Mouse (Mus musculus): ENCODE data around the gene Ampd2. TPM values are rescaled to one million over a fixed set of nuclear protein-coding genes. Genes with fewer than 3 reads are reported as not detected.

Ampd2 gene
- polyA plus RNA-seq (2014; fragmentation: Nextera tagmentation; extraction: Ambion mirVana) = 30.3 and 31.3 TPM in 2 replicates

GRCm38 (mm10) chr3:108086470-108086979, at the start of gene Ampd2:
Gene Ampd2 (minus strand): TSS chr3:108086651.
- H3K9me3 ChIP-seq (replicated peaks; ENCODE audit: control insufficient read depth, low read length) = no peaks in the 10 kb centered on the region
- DNase-seq (ENCODE audit: low spot score) (peak; percentile 88), ATAC-seq (replicated peaks; ENCODE audit: insufficient number of reproducible peaks, low FRiP score, low TSS enrichment, low read depth) (no peak)
- H3K36me3 ChIP-seq (replicated peaks; ENCODE audit: control insufficient read depth, insufficient read depth, low read depth, low read length) = no peaks in the 10 kb centered on the region
- H3K4me3 ChIP-seq (ENCODE audit: low read depth, low read length) = peak within 1 kb of the TSS; percentile 70
- H3K9ac ChIP-seq (replicated peaks; ENCODE audit: low read length) = peak within 1 kb of the TSS; percentile 72
- peak within 1 kb of the TSS; percentile 98 for H3K4me2 ChIP-seq (ENCODE audit: low read depth, low read length)
- H3K4me1 ChIP-seq (ENCODE audit: control insufficient read depth, insufficient read depth, low read length) = peaks cover 8% of the 10 kb centered on the region; the same call in 1 of the 2 replicates
- WGBS = under 1% methylated on average over 29 of the region's 29 CpGs
- peak within 1 kb of the TSS; percentile 74 for H3K27ac ChIP-seq (replicated peaks; ENCODE audit: low read depth, low read length)
- H3K27me3 ChIP-seq (ENCODE audit: control insufficient read depth, insufficient read depth, low read length) = no peaks in the 10 kb centered on the region

GRCm38 (mm10) chr3:108134701-108135100, 48.2 kb upstream of the Ampd2 start:
- Histone ChIP-seq H3K27ac (replicated peaks; ENCODE audit: low read depth, low read length) (no peak overlapping the region), H3K4me1 (ENCODE audit: control insufficient read depth, insufficient read depth, low read length) (no peaks in the 10 kb centered on the region), H3K9ac (replicated peaks; ENCODE audit: low read length) (no peak overlapping the region), H3K36me3 (replicated peaks; ENCODE audit: control insufficient read depth, insufficient read depth, low read depth, low read length) (no peaks in the 10 kb centered on the region), H3K9me3 (replicated peaks; ENCODE audit: control insufficient read depth, low read length) (no peaks in the 10 kb centered on the region), H3K4me2 (ENCODE audit: low read depth, low read length) (no peak overlapping the region), H3K4me3 (ENCODE audit: low read depth, low read length) (no peak overlapping the region), H3K27me3 (ENCODE audit: control insufficient read depth, insufficient read depth, low read length) (no peaks in the 10 kb centered on the region)
- 84% methylated on average over 11 of the region's 11 CpGs for WGBS
- ATAC-seq (replicated peaks; ENCODE audit: insufficient number of reproducible peaks, low FRiP score, low TSS enrichment, low read depth) = no peak
- DNase-seq (ENCODE audit: low spot score) = no peak

- no peaks in the 10 kb centered on the region; the same call in 1 of the 2 replicates for H3K4me1 ChIP-seq (ENCODE audit: control insufficient read depth, insufficient read depth, low read length)
- H3K27me3 ChIP-seq (ENCODE audit: control insufficient read depth, insufficient read depth, low read length) = no peaks in the 10 kb centered on the region
- WGBS = 83% methylated on average over 1 of the region's 1 CpGs
- H3K9ac ChIP-seq (replicated peaks; ENCODE audit: low read length) = no peak overlapping the region
- H3K4me3 ChIP-seq (ENCODE audit: low read depth, low read length) = no peak overlapping the region
- ATAC-seq (replicated peaks; ENCODE audit: insufficient number of reproducible peaks, low FRiP score, low TSS enrichment, low read depth) (no peak), DNase-seq (ENCODE audit: low spot score) (no peak)
- no peaks in the 10 kb centered on the region for H3K9me3 ChIP-seq (replicated peaks; ENCODE audit: control insufficient read depth, low read length)
- H3K27ac ChIP-seq (replicated peaks; ENCODE audit: low read depth, low read length) = no peak overlapping the region
- H3K36me3 ChIP-seq (replicated peaks; ENCODE audit: control insufficient read depth, insufficient read depth, low read depth, low read length) = no peaks in the 10 kb centered on the region
- H3K4me2 ChIP-seq (ENCODE audit: low read depth, low read length) = no peak overlapping the region
These were observed 46.0 kb upstream of the Ampd2 start for GRCm38 (mm10) chr3:108132484-108132883.

- H3K36me3 ChIP-seq (replicated peaks; ENCODE audit: control insufficient read depth, insufficient read depth, low read depth, low read length) = no peaks in the 10 kb centered on the region
- no peak overlapping the region for H3K27ac ChIP-seq (replicated peaks; ENCODE audit: low read depth, low read length)
- no peaks in the 10 kb centered on the region; the same call in 1 of the 2 replicates for H3K4me1 ChIP-seq (ENCODE audit: control insufficient read depth, insufficient read depth, low read length)
- WGBS = 81% methylated on average over 1 of the region's 1 CpGs
- no peak overlapping the region for H3K4me2 ChIP-seq (ENCODE audit: low read depth, low read length)
- H3K4me3 ChIP-seq (ENCODE audit: low read depth, low read length) = no peak overlapping the region
- H3K9me3 ChIP-seq (replicated peaks; ENCODE audit: control insufficient read depth, low read length) = no peaks in the 10 kb centered on the region
- DNase-seq (ENCODE audit: low spot score) (no peak), ATAC-seq (replicated peaks; ENCODE audit: insufficient number of reproducible peaks, low FRiP score, low TSS enrichment, low read depth) (no peak)
- no peaks in the 10 kb centered on the region for H3K27me3 ChIP-seq (ENCODE audit: control insufficient read depth, insufficient read depth, low read length)
- no peak overlapping the region for H3K9ac ChIP-seq (replicated peaks; ENCODE audit: low read length)
These were observed 45.4 kb upstream of the Ampd2 start for GRCm38 (mm10) chr3:108131821-108132220.

- H3K4me1 ChIP-seq (ENCODE audit: control insufficient read depth, insufficient read depth, low read length) = no peaks in the 10 kb centered on the region; the same call in 1 of the 2 replicates
- no peak overlapping the region for H3K4me3 ChIP-seq (ENCODE audit: low read depth, low read length)
- no peak overlapping the region for H3K4me2 ChIP-seq (ENCODE audit: low read depth, low read length)
- ATAC-seq (replicated peaks; ENCODE audit: insufficient number of reproducible peaks, low FRiP score, low TSS enrichment, low read depth) (no peak), DNase-seq (ENCODE audit: low spot score) (no peak)
- no peaks in the 10 kb centered on the region for H3K27me3 ChIP-seq (ENCODE audit: control insufficient read depth, insufficient read depth, low read length)
- H3K36me3 ChIP-seq (replicated peaks; ENCODE audit: control insufficient read depth, insufficient read depth, low read depth, low read length) = no peaks in the 10 kb centered on the region
- H3K9me3 ChIP-seq (replicated peaks; ENCODE audit: control insufficient read depth, low read length) = no peaks in the 10 kb centered on the region
- 94% methylated on average over 5 of the region's 5 CpGs for WGBS
- no peak overlapping the region for H3K27ac ChIP-seq (replicated peaks; ENCODE audit: low read depth, low read length)
- H3K9ac ChIP-seq (replicated peaks; ENCODE audit: low read length) = no peak overlapping the region
These were observed 44.8 kb upstream of the Ampd2 start for GRCm38 (mm10) chr3:108131216-108131615.

GRCm38 (mm10) chr3:108129804-108130203, 43.4 kb upstream of the Ampd2 start:
- WGBS = 94% methylated on average over 4 of the region's 4 CpGs
- Histone ChIP-seq H3K27ac (replicated peaks; ENCODE audit: low read depth, low read length) (no peak overlapping the region), H3K9me3 (replicated peaks; ENCODE audit: control insufficient read depth, low read length) (no peaks in the 10 kb centered on the region), H3K4me2 (ENCODE audit: low read depth, low read length) (no peak overlapping the region), H3K27me3 (ENCODE audit: control insufficient read depth, insufficient read depth, low read length) (no peaks in the 10 kb centered on the region), H3K4me3 (ENCODE audit: low read depth, low read length) (no peak overlapping the region), H3K36me3 (replicated peaks; ENCODE audit: control insufficient read depth, insufficient read depth, low read depth, low read length) (no peaks in the 10 kb centered on the region), H3K9ac (replicated peaks; ENCODE audit: low read length) (no peak overlapping the region), H3K4me1 (ENCODE audit: control insufficient read depth, insufficient read depth, low read length) (no peaks in the 10 kb centered on the region; the same call in 1 of the 2 replicates)
- ATAC-seq (replicated peaks; ENCODE audit: insufficient number of reproducible peaks, low FRiP score, low TSS enrichment, low read depth) (no peak), DNase-seq (ENCODE audit: low spot score) (no peak)

GRCm38 (mm10) chr3:108129367-108129766, 42.9 kb upstream of the Ampd2 start:
- Histone ChIP-seq H3K4me2 (ENCODE audit: low read depth, low read length) (no peak overlapping the region), H3K4me1 (ENCODE audit: control insufficient read depth, insufficient read depth, low read length) (no peaks in the 10 kb centered on the region; the same call in 1 of the 2 replicates), H3K9me3 (replicated peaks; ENCODE audit: control insufficient read depth, low read length) (no peaks in the 10 kb centered on the region), H3K27ac (replicated peaks; ENCODE audit: low read depth, low read length) (no peak overlapping the region), H3K27me3 (ENCODE audit: control insufficient read depth, insufficient read depth, low read length) (no peaks in the 10 kb centered on the region), H3K9ac (replicated peaks; ENCODE audit: low read length) (no peak overlapping the region), H3K36me3 (replicated peaks; ENCODE audit: control insufficient read depth, insufficient read depth, low read depth, low read length) (no peaks in the 10 kb centered on the region), H3K4me3 (ENCODE audit: low read depth, low read length) (no peak overlapping the region)
- 91% methylated on average over 4 of the region's 4 CpGs for WGBS
- ATAC-seq (replicated peaks; ENCODE audit: insufficient number of reproducible peaks, low FRiP score, low TSS enrichment, low read depth) (no peak), DNase-seq (ENCODE audit: low spot score) (no peak)

- Histone ChIP-seq H3K27me3 (ENCODE audit: control insufficient read depth, insufficient read depth, low read length) (no peaks in the 10 kb centered on the region), H3K4me3 (ENCODE audit: low read depth, low read length) (no peak overlapping the region), H3K36me3 (replicated peaks; ENCODE audit: control insufficient read depth, insufficient read depth, low read depth, low read length) (no peaks in the 10 kb centered on the region), H3K4me2 (ENCODE audit: low read depth, low read length) (no peak overlapping the region), H3K9ac (replicated peaks; ENCODE audit: low read length) (no peak overlapping the region), H3K4me1 (ENCODE audit: control insufficient read depth, insufficient read depth, low read length) (no peaks in the 10 kb centered on the region; the same call in 1 of the 2 replicates), H3K27ac (replicated peaks; ENCODE audit: low read depth, low read length) (no peak overlapping the region), H3K9me3 (replicated peaks; ENCODE audit: control insufficient read depth, low read length) (no peaks in the 10 kb centered on the region)
- DNase-seq (ENCODE audit: low spot score) = no peak
- no peak for ATAC-seq (replicated peaks; ENCODE audit: insufficient number of reproducible peaks, low FRiP score, low TSS enrichment, low read depth)
- WGBS = 72% methylated on average over 5 of the region's 5 CpGs
These were observed 42.1 kb upstream of the Ampd2 start for GRCm38 (mm10) chr3:108128520-108128919.
